Mouse (Mus musculus): ENCODE results near the gene Kank2.
A peak's percentile ranks its signal among the peaks of the same experiment; 100 is the strongest.
"Not testable (repeated sequence)": the region's sequence is repeated elsewhere in the genome, so short reads cannot be mapped to it uniquely, and the experiment has no call there.

Gene Kank2

DNA sequence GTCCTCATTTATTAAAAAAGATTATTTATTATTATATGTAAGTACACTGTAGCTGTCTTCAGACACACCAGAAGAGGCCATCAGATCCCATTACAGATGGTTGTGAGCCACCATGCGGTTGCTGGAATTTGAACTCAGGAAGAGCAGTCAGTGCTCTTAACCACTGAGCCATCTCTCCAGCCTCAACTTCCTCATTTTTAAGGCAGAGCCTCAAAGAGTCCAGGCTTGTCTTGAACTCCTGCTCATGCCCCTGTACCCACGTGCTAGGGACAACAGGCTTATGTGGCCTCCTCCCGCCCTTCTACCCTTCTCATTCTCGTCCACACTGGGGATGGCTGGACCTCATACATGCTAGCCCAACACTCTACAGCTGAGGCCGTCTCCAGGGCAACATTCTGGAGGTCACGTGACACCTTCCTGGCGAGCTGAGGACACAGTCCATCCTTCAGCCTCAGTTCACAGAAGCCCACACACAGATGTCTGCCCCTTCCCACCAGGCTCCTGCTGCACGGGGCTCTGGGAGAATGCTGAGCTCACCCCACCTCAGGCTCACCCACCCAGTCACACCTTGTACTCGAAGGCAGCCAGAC lies 18.3 kb upstream of the Kank2 start:
- DNase-seq, result no peak

DNA sequence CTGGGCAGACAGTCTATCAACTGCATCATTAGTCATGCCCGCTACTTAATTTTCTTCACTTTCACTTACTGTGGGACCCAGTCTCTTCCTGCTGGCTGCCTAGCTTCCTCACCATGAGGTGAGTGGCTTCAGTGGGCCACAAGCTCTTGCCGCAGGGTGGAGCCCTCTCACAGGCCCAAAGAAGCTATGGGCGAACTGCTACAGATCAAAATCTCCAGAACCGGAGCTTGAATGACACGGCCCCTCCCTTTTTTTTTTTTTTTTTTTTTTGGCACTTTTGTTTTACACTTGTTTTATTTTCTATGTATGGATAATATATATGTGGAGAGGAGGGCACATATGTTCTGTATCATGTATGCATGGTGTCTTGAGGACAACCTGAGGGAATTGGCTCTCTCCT lies 12.6 kb upstream of the Kank2 start:
- no peak for DNase-seq

DNA sequence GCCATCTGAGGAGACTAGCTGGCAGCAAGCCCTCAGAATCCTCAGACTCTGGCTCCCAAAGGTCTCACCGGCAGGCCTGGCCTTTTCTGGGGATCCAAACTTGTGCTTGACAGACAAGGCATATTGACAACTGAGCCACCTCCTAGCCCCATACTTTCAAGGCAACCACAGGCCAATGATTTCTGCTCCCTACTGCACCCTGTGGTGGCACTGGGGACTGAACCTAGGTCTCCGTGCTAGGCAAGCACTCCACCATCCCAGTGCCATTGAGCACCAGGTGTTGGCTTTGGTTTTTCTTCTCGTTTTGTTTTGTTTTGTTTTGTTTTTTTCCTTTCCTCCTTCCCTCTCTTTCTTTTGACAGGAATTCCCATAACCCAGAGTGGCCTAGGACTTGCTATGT lies 10.0 kb upstream of the Kank2 start:
- DNase-seq, result peak; percentile 63

- no peak for DNase-seq
These were observed 8.4 kb upstream of the Kank2 start for GRCm38 (mm10) chr9:21806976-21807375.

GRCm38 (mm10) chr9:21806363-21806762 lies 7.8 kb upstream of the Kank2 start:
- DNase-seq, result no peak

DNA sequence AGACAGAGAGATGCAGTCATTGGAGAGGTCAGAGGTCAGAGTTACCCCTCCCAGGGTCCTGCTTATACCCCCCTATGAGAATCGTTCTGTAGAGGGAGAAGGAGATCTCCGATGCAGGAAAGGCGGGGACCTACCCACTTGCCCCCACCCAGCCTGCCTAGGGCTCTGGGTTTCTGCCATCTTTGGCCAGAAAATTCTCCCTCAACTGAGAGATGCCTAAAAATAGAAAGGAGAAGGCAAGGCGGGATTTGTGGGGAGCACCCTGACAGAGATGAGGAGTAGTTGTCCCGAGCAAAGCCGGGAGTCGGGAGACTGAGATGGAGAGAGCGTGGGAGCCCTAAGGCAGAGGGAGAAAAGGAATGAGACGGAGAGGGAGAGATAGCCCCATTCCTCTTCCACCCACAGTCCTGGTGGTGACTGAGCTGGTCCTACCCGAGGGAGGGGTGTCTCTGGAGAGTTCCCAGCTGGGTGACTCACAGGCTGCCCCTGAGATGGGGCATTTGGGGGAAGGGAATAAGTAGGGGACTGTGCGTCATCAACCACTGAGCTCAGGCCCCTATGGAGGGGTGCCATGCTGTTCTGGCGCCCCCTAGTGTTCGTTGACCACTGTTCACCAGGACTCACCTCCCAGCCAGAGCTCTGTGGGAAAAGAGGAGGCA lies 5.6 kb upstream of the Kank2 start:
- DNase-seq, result peak; percentile 91

DNA sequence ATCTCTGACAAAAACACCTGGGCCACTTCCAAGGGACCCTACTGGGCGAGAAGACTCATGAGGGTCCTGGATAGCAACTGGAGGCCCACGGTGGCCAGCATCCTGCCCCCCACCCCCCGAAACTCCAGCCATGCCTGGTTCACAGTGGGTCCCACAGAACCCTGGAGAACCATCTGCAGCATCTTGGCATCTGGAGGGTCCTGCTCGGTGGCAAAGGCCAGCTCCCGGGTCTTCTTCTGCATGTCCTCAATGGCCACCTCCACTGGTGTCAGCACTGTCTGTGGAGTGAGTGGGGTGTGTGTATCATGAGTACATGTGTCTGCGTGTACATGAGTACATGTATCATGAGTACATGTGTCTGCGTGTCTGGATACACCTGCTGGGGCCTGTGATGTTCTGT lies 3.0 kb upstream of the Kank2 start:
- DNase-seq, result no peak

DNA sequence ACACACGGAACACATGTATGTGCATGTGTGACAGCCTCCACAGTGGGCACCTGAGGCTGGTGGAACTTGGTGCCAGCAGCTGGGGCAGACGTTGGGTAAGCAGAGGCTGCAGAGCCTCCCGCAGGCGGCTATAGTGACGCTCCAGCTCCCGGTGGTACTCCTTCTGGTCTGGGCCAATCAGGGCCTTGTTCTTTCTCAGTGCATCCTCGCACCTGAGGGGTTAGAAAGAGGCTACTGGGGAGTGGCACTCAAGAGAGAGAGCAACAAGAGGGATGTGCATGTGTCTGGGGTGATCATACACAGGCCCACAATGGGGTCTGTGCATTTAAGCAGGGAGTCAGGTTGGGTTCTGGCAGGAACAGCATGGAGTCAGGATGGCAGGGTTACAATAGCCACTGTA lies 2.6 kb upstream of the Kank2 start:
- DNase-seq, result no peak

DNA sequence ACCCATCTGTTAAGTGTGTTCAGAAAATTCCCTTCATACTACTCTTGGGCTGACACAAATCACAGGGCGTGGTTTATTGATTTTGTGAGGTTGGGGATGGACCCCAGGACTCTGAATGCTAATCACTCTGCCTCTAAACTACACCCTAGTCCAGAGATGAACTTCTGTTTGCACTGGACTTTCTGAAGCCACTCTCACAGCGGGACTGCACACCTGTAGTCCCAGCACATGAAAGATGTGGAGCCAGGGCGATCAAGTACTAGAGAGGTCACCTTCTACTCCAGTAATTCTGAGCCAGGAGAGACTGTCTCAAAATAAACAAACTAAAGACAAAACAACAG lies 436 bp upstream of the Kank2 start:
- no peak for DNase-seq

DNA sequence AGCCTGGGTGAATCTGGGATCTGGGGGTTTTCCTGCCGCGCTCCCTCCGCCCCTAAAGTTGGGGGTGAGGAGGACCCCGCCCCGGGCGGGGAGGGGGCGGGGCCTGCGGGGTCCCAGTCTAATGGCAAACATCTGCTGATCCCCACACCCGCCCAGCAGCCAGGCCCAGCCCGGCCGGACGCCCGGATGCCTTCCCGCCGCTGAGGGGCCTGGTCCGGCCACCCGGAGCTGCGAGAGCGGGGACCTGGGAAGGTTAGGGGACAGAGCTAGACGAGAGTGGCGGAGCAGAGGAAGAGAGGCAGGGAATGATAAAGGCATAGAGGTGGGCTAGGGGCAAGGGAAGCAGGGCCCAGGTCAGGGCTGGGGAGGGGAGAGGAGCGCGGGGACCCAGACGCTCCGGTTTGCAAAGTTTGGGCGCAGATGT lies 611 bp downstream of the Kank2 start:
- DNase-seq, result peak; percentile 61

GRCm38 (mm10) chr9:21796919-21797318 lies 1.6 kb downstream of the Kank2 start:
- no peak for DNase-seq

- DNase-seq, result no peak
These were observed 2.3 kb downstream of the Kank2 start for GRCm38 (mm10) chr9:21796259-21796658.

GRCm38 (mm10) chr9:21795579-21795978 lies 3.0 kb downstream of the Kank2 start:
- no peak for DNase-seq

DNA sequence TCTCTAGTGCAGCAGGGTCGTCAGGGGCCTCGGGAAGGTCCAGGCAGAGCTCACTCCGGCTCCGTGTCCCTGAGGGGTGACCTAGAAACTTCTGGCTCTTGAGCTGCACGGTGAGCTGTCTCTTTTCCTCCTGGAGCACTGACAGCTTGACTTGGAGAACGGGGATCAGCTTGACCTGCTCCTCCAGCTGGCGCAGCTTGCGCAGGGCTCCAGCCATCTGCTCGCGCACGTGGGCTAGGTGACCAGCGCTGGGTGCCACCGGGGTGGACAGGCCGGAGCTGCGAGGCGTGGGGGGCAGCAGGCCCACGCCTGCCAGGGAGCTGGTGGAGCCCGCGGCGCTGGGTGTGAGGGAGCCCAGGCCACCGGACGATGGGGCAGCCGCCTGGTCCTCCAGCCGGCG lies 3.6 kb downstream of the Kank2 start:
- no peak for DNase-seq

DNA sequence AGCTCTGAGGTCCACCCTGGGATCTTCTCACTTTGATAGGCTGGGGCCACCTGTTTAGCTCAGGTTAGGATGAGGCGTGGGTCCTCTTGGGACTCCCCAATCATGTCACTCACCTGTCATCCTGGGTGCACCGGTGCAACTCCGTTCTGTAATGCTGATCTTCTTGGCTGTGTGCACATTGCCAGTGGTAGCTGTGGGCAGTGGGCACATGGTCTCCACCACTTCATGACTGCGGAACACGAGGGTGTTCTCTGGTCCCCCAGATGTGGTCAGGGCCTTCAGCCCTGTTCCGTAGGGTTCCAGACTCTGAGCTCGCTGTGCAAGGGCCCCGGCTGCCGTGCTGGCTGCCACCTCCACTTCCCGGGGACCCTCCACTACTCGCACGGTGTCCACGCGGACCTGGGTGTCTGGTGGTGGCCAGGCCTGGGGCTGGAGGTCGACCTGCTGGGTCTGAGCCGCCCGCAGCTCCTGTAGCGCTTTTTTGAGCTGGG lies 4.2 kb downstream of the Kank2 start:
- DNase-seq, result no peak

GRCm38 (mm10) chr9:21793507-21793906 lies 5.0 kb downstream of the Kank2 start:
- DNase-seq, result not testable (repeated sequence)

DNA sequence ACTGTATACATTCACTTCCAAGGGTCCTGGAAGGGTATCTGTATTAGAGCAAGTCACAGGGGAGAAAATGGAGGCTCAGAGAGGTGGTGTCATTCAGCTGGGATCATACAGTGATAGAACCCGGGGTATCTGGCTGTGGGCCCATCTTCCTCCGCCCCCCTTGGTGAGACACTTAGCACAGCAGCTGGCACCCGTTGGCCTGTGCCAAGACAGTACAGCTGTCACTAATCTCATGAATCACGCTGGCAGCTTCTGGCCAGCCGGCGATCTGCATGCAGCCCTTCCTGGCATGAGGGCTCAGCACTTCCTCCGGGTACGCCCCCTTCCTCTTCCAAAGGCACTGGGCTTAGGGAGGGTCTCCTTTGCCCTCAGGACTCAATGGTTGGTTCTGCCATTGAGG lies 5.9 kb downstream of the Kank2 start:
- no peak for DNase-seq

- no peak for DNase-seq
These were observed 6.7 kb downstream of the Kank2 start for GRCm38 (mm10) chr9:21791861-21792260.

DNA sequence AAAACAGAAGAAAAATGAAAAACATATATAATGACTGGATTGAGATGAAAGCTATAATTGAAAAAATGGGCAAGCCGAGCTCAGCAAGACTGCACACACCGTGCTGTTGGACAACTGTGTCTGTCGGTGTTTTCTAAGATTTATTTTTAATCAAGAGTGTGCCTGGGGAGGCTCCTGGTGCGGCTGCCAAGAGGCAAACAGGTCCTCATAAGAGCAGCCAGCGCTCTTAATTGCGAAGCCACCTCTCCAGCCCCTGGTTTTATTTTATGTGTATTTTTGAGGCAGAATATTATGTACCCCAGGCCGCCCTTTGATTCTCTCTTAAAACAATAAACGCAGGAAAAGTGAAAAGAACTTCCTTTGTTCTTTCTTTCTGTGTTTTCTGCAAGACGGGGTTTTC lies 10.3 kb downstream of the Kank2 start:
- DNase-seq, result no peak

DNA sequence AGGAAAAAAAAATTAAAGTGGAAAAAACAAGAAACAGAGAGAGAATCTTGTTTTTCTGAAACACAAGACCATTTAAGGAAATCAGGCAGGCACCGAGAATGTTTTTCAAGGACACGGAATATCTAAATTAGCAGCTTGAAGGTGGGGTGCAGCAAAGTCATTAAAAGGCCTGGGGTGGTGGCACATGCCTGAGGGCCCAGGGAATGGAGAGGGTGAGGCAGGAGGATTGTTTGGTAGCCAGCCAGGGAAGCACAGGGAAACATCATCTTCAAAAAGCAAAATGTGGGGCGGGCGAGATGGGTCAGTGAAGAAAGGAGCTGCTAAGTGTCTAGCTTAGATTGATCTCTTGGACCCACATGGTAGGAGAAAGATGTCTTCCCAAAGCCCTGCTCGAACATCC lies 10.9 kb downstream of the Kank2 start:
- DNase-seq, result no peak

DNA sequence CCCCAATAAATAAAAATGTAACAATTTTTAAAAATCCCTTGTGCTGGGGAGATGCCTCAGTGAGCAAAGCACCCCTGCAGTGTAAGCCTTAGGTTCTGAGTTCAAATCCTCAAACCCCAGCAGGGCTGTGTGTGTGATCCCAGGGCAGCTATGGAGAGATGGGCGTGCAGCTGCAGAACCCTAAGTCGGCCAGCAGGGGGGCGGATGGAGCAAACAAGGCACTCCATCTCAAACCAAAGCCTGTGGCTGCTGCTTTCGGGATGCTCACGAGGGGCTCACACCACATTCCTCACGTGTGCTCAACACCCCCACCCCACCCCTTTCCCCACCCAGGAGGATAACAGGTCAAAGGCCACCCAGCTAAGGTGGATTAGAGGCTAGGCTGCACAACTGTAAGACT lies 11.6 kb downstream of the Kank2 start:
- peak; percentile 86 for DNase-seq

- DNase-seq, result not testable (repeated sequence)
These were observed 12.2 kb downstream of the Kank2 start for GRCm38 (mm10) chr9:21786309-21786708.

DNA sequence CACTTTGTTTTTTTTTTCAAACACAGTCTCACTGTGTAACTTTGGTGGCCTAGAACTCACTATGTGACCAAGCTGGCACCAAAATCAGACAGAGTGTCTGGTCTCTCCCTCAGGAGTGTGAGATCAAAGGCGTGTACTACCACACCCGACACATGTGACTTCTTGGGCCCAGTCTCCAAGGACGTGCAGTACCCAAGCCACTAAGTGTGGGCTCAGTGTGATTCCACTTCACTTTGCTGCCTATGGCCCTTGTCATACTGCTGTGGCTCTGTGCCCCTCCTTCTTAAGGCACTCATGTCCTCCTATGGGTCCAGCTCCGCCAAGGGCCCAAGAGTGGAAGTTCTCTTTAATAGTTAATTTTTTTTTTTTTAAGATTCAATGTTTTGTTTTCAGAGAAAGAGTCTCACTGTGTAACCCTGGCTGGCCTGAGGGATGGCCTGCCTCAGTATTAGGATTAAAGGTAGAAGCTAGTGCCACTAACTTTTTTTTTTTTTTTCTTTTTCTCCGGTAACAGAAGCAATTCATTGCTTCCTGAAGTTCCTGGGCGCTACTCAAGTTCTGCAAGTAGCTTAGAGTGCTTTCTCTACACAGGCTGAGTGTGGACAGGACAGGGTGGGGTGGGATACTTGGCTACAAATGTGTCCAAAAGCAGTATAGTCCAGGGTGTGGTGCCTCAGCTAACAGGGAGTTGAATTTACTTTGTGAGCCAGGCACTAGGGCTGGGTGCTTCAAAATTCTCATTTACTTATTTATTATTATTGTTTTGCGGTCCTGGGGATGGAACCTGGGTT lies 13.8 kb downstream of the Kank2 start:
- no peak for DNase-seq
